Mouse (Mus musculus) thymus, adult 2 months (tissue): Measurements from ENCODE around the gene Bloc1s1.

ENCODE experiments used
- CTCF ChIP-seq: fragments of 200-500 bp; IDR thresholded peaks from 2 replicates; pipeline ENCODE4 v1.5.1; 2012; ENCODE audit warnings: mild to moderate bottlenecking, control low read depth, low read length, moderate library complexity, borderline replicate concordance; ENCODE audit not compliant: control insufficient read depth, poor library complexity, insufficient read depth; ENCODE audit errors: extremely low read depth
- POLR2A ChIP-seq: fragments of 200-500 bp; IDR thresholded peaks from 2 replicates; pipeline ENCODE4 v1.6.1; 2012; ENCODE audit warnings: mild to moderate bottlenecking, low read length, control low read depth, moderate library complexity; ENCODE audit not compliant: control insufficient read depth, poor library complexity, insufficient read depth; ENCODE audit errors: extremely low read depth

GRCm38 (mm10) chr10:128945675-128946074 lies 21.8 kb upstream of the Bloc1s1 start:
- TF ChIP-seq CTCF = peak; percentile 35; the same call in 1 of the 2 replicates
- TF ChIP-seq POLR2A = no peak
